Mouse (Mus musculus) limb, embryonic 15.5 days (tissue): ENCODE data around the gene Eef2k. TPM values are rescaled to one million over a fixed set of nuclear protein-coding genes. Genes with fewer than 3 reads are reported as not detected.
A peak's percentile ranks its signal among the peaks of the same experiment; 100 is the strongest.

Experiments used
- ATAC-seq: fragments of 200-750 bp; cut with Nextera tagmentation; 2 replicates; pipeline ENCODE4 v1.8.0; 2017; ENCODE audit warnings: low read depth, moderate TSS enrichment; ENCODE audit not compliant: insufficient number of reproducible peaks, low FRiP score, low TSS enrichment
- H3K27ac ChIP-seq: fragments of 300-500 bp; sonication (generic); 2 replicates; pipeline ENCODE4 v1.5.1; 2015; ENCODE audit warnings: moderate library complexity, mild to moderate bottlenecking, inconsistent platforms
- H3K27me3 ChIP-seq: fragments of 300-500 bp; sonication (generic); 2 replicates; pipeline ENCODE4 v1.6.1; 2015; ENCODE audit warnings: inconsistent platforms
- H3K36me3 ChIP-seq: fragments of 300-500 bp; sonication (generic); 2 replicates; pipeline ENCODE4 v1.6.1; 2015; ENCODE audit warnings: inconsistent platforms
- H3K4me1 ChIP-seq: fragments of 300-500 bp; sonication (generic); 2 replicates; pipeline ENCODE4 v1.6.1; 2015; ENCODE audit warnings: inconsistent platforms
- H3K4me2 ChIP-seq: fragments of 300-500 bp; sonication (generic); 2 replicates; pipeline ENCODE4 v1.6.1; 2015; ENCODE audit warnings: mild to moderate bottlenecking, inconsistent platforms
- H3K4me3 ChIP-seq: fragments of 300-500 bp; sonication (generic); 2 replicates; pipeline ENCODE4 v1.5.1; 2015; ENCODE audit warnings: mild to moderate bottlenecking, inconsistent platforms
- H3K9ac ChIP-seq: fragments of 300-500 bp; sonication (generic); 2 replicates; pipeline ENCODE4 v1.6.1; 2015; ENCODE audit warnings: inconsistent platforms
- H3K9me3 ChIP-seq: fragments of 300-500 bp; sonication (generic); 2 replicates; pipeline ENCODE4 v1.6.1; 2016; ENCODE audit warnings: inconsistent platforms
- WGBS: fragments of 180-500 bp; shearing (Covaris S2); methylation state at CpG from one replicate; pipeline ENCODE4 v1.1.7; 2015; 5-methylcytosine and 5-hydroxymethylcytosine counted together
- polyA plus RNA-seq: library from polyadenylated mRNA; unstranded; fragments of >200 nt; fragmentation: Nextera tagmentation; extraction: Ambion mirVana; gene quantifications from 2 replicates; pipeline ENCODE4 v1.2.1, GENCODE M21; 2015

The Eef2k gene
- polyA plus RNA-seq, 1 experiment from 2014 or later: 83.7 TPM

GRCm38 (mm10) chr7:120869883-120870282, 27.3 kb downstream of the Eef2k start:
- Histone ChIP-seq H3K27ac (peak overlapping the region; percentile 55), H3K9me3 (no peaks in the 10 kb centered on the region), H3K9ac (no peak overlapping the region), H3K36me3 (0 out of 2 replicates have a peak, but pooled peaks cover 4% of the 10 kb centered on the region), H3K4me3 (no peak overlapping the region), H3K4me2 (no peak overlapping the region), H3K4me1 (peaks cover 39% of the 10 kb centered on the region), H3K27me3 (no peaks in the 10 kb centered on the region)
- peak; percentile 61; the same call in 1 of the 2 replicates for ATAC-seq
- 21% methylated on average over 5 of the region's 5 CpGs for WGBS

- Histone ChIP-seq H3K27me3 (no peaks in the 10 kb centered on the region), H3K9ac (no peak overlapping the region), H3K9me3 (no peaks in the 10 kb centered on the region), H3K4me2 (no peak overlapping the region), H3K27ac (peak overlapping the region; percentile 17), H3K4me3 (no peak overlapping the region), H3K36me3 (0 out of 2 replicates have a peak, but pooled peaks cover 9% of the 10 kb centered on the region), H3K4me1 (peaks cover 32% of the 10 kb centered on the region)
- no peak for ATAC-seq
- WGBS: 57% methylated on average over 5 of the region's 5 CpGs
These were observed 27.9 kb downstream of the Eef2k start for GRCm38 (mm10) chr7:120870431-120871008.

- ATAC-seq: no peak
- no peak overlapping the region for H3K4me3 ChIP-seq
- 0 out of 2 replicates have a peak, but pooled peaks cover 13% of the 10 kb centered on the region for H3K36me3 ChIP-seq
- no peaks in the 10 kb centered on the region for H3K27me3 ChIP-seq
- no peak overlapping the region for H3K27ac ChIP-seq
- H3K4me2 ChIP-seq: no peak overlapping the region
- no peaks in the 10 kb centered on the region for H3K9me3 ChIP-seq
- 79% methylated on average over 12 of the region's 12 CpGs for WGBS
- H3K4me1 ChIP-seq: peaks cover 17% of the 10 kb centered on the region
- H3K9ac ChIP-seq: no peak overlapping the region
These were observed 30.5 kb downstream of the Eef2k start for GRCm38 (mm10) chr7:120873083-120873482.

- 91% methylated on average over 3 of the region's 3 CpGs for WGBS
- ATAC-seq: no peak
These were observed 31.4 kb downstream of the Eef2k start for GRCm38 (mm10) chr7:120874021-120874420.

GRCm38 (mm10) chr7:120874764-120875539, 32.3 kb downstream of the Eef2k start:
- no peak overlapping the region for H3K27ac ChIP-seq
- ATAC-seq: no peak
- H3K9me3 ChIP-seq: no peaks in the 10 kb centered on the region
- H3K4me3 ChIP-seq: no peak overlapping the region
- WGBS: 68% methylated on average over 7 of the region's 7 CpGs
- no peaks in the 10 kb centered on the region for H3K27me3 ChIP-seq
- no peak overlapping the region for H3K9ac ChIP-seq
- peaks cover 13% of the 10 kb centered on the region; the same call in 1 of the 2 replicates for H3K36me3 ChIP-seq
- H3K4me2 ChIP-seq: no peak overlapping the region
- 0 out of 2 replicates have a peak, but pooled peaks cover 5% of the 10 kb centered on the region for H3K4me1 ChIP-seq

More at GRCm38 (mm10) chr7:120874021-120874420, 31.4 kb downstream of the Eef2k start:
- peaks cover 13% of the 10 kb centered on the region for H3K4me1 ChIP-seq
- H3K4me3 ChIP-seq: no peak overlapping the region
- no peak overlapping the region for H3K9ac ChIP-seq
- H3K4me2 ChIP-seq: no peak overlapping the region
- H3K36me3 ChIP-seq: 0 out of 2 replicates have a peak, but pooled peaks cover 13% of the 10 kb centered on the region
- no peaks in the 10 kb centered on the region for H3K9me3 ChIP-seq
- no peak overlapping the region for H3K27ac ChIP-seq
- no peaks in the 10 kb centered on the region for H3K27me3 ChIP-seq

- no peaks in the 10 kb centered on the region for H3K27me3 ChIP-seq
- H3K36me3 ChIP-seq: peaks cover 20% of the 10 kb centered on the region
- ATAC-seq: no peak
- H3K4me3 ChIP-seq: no peak overlapping the region
- 60% methylated on average over 3 of the region's 3 CpGs for WGBS
- H3K4me2 ChIP-seq: no peak overlapping the region
- 0 out of 2 replicates have a peak, but pooled peaks cover under 1% of the 10 kb centered on the region for H3K4me1 ChIP-seq
- H3K9ac ChIP-seq: no peak overlapping the region
- peak overlapping the region; percentile 19; the same call in 1 of the 2 replicates for H3K27ac ChIP-seq
- H3K9me3 ChIP-seq: no peaks in the 10 kb centered on the region
These were observed 33.1 kb downstream of the Eef2k start for GRCm38 (mm10) chr7:120875540-120876388.

- H3K27ac ChIP-seq: no peak overlapping the region; the same call in 1 of the 2 replicates
- 0 out of 2 replicates have a peak overlapping the region, but pooled peaks have one; percentile 7 for H3K9ac ChIP-seq
- H3K4me1 ChIP-seq: no peaks in the 10 kb centered on the region
- no peaks in the 10 kb centered on the region for H3K27me3 ChIP-seq
- H3K36me3 ChIP-seq: peaks cover 40% of the 10 kb centered on the region
- no peak overlapping the region for H3K4me3 ChIP-seq
- H3K4me2 ChIP-seq: no peak overlapping the region
- ATAC-seq: no peak
- WGBS: 74% methylated on average over 6 of the region's 6 CpGs
- H3K9me3 ChIP-seq: no peaks in the 10 kb centered on the region
These were observed 35.6 kb downstream of the Eef2k start for GRCm38 (mm10) chr7:120878271-120878670.

GRCm38 (mm10) chr7:120879972-120880371, 37.3 kb downstream of the Eef2k start:
- WGBS: 92% methylated on average over 3 of the region's 3 CpGs
- Histone ChIP-seq H3K27ac (no peak overlapping the region), H3K4me1 (no peaks in the 10 kb centered on the region), H3K9me3 (no peaks in the 10 kb centered on the region), H3K4me3 (no peak overlapping the region), H3K9ac (no peak overlapping the region), H3K4me2 (no peak overlapping the region), H3K27me3 (no peaks in the 10 kb centered on the region), H3K36me3 (peaks cover 51% of the 10 kb centered on the region)
- ATAC-seq: no peak

GRCm38 (mm10) chr7:120880770-120881169, 38.1 kb downstream of the Eef2k start:
- Histone ChIP-seq H3K4me1 (no peaks in the 10 kb centered on the region), H3K27ac (no peak overlapping the region), H3K27me3 (no peaks in the 10 kb centered on the region), H3K4me3 (no peak overlapping the region), H3K36me3 (peaks cover 56% of the 10 kb centered on the region), H3K9me3 (no peaks in the 10 kb centered on the region), H3K4me2 (no peak overlapping the region), H3K9ac (no peak overlapping the region)
- ATAC-seq: no peak
- WGBS: 92% methylated on average over 4 of the region's 4 CpGs

GRCm38 (mm10) chr7:120881451-120881850, 38.8 kb downstream of the Eef2k start:
- Histone ChIP-seq H3K4me2 (no peak overlapping the region), H3K4me3 (no peak overlapping the region), H3K27ac (no peak overlapping the region), H3K36me3 (peaks cover 59% of the 10 kb centered on the region), H3K9me3 (no peaks in the 10 kb centered on the region), H3K4me1 (no peaks in the 10 kb centered on the region), H3K9ac (no peak overlapping the region), H3K27me3 (no peaks in the 10 kb centered on the region)
- ATAC-seq: no peak
- WGBS: 57% methylated on average over 2 of the region's 2 CpGs

- no peaks in the 10 kb centered on the region for H3K9me3 ChIP-seq
- no peak overlapping the region for H3K4me3 ChIP-seq
- WGBS: 76% methylated on average over 4 of the region's 4 CpGs
- no peak overlapping the region for H3K9ac ChIP-seq
- no peak overlapping the region for H3K4me2 ChIP-seq
- peaks cover 71% of the 10 kb centered on the region for H3K36me3 ChIP-seq
- H3K27me3 ChIP-seq: no peaks in the 10 kb centered on the region
- ATAC-seq: no peak
- no peaks in the 10 kb centered on the region for H3K4me1 ChIP-seq
- H3K27ac ChIP-seq: no peak overlapping the region; the same call in 1 of the 2 replicates
These were observed 40.0 kb downstream of the Eef2k start for GRCm38 (mm10) chr7:120882674-120883073.
